Mouse (Mus musculus) heart, adult 18-20 months (tissue): ENCODE results near the gene Olfr160. TPM values are rescaled to one million over a fixed set of nuclear protein-coding genes. Genes with fewer than 3 reads are reported as not detected.

Source experiments
- DNase-seq, 2 experiments: peaks; one replicate each; pipeline ENCODE4 v3.0.0; 2021 to 2022; ENCODE audit warnings: mixed read lengths in 1 of 2
- long read RNA-seq, 2 experiments: library from polyadenylated mRNA; stranded (forward); transcript quantifications; one replicate each; pipeline ENCODE4 v2.0.0; 2021
- total RNA-seq, 2 experiments: library from RNA; stranded (reverse); gene quantifications; 2 replicates each; pipeline ENCODE4 v1.2.3; 2021

Olfr160 gene
- total RNA-seq: not detected
- long read RNA-seq, experiment 1: 0 reads
- long read RNA-seq, experiment 2: 0 reads

DNA sequence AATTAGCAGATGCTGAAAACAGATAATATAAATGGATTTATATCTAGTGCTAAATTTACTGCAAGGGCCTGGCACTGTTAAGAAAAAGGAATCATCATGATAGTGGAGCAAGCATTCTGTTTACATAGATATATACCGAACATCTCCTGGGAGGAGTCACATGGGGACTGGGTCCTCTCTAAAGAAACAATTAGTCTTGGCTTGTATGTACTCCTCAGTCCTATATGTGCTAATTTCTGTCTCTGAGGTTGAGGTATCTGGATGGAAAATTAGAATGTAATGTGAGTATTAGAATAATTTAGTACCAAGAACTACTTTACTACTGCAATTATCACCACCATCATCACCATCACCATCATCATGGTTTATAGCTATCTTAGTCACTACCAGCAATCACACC lies at the start of gene Olfr160:
Gene Olfr160, minus strand, starts transcription at position 101 of the 400 bp plus-strand sequence.
- no peak for DNase-seq

GRCm38 (mm10) chr9:37762541-37762940 lies 46.5 kb upstream of the Olfr160 start:
- DNase-seq: no peak

DNA sequence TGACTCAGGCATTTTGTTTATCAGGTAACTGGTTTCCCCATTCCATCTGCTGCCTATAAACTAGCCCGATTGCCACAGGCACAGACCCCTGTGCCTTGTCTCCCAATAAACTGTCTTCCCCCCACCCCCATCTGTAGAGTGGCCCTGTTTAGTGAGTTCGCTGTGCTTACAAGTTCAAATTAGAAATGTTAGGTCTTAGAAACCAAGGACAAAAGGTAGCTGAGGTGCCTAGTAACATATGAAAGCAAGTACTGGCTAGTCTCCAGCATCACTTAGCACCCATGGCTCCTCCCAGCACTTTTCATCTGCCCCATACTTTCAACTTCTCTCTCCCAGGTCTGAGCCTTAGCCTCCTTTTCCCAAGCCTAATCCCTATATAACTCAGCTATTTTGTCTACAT lies 45.7 kb upstream of the Olfr160 start:
- no peak for DNase-seq

- no peak for DNase-seq
Observed at GRCm38 (mm10) chr9:37752006-37752405, 36.0 kb upstream of the Olfr160 start.

DNA sequence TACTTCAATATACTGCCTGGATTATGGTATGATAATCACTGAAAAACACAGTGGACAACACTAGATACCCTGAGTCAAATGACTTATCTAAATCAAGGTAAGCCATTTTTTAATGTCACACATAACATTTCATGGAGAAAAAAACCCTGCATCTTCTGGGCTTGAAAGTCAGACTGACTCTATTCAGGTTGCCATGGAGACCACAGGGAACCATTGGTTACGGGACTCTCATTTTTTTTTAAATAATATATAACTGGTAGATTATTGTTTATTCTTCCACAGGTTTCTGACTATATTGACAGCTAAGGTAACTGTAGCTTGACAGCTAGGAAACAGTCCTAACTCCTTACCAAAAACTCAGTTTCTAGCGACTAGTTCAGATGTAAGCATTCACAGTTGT lies 35.4 kb upstream of the Olfr160 start:
- DNase-seq: no peak

DNA sequence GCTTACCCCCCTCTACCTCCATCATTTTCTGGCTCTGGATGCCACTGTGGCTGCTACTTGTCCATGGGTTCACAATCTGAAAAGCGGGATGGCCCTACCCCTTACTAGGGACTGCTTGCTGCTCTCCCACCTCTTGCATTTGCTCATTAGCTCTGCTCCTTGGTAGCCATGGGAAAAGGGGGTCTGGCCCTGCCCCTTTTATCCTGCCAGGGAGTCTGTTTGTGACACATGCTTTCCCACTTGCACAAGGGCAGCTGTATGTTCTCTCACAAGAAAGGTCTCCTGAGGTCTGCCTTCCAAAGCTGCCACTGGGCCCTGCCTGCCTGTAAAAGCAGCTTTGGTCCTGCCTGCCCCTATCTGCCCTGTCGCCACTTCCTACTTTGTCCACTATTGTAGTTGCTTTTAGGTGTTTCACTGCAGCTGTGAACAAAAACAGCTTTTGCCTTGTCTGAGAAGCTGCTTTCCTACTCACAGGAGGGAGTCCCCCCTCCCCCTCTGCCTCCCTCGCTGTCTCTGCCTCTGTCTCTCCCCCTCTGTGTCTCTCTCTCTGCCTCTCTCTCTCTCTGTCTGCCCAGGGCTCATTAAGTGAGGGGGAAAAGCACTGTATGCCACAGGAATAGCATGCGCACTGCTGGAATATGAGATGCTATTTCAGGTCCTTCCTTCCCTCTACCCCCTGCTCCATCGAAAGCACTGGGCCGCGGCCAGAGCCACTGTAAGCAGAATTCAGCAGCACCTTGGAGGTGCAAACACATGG lies 34.4 kb upstream of the Olfr160 start:
- DNase-seq: no peak

DNA sequence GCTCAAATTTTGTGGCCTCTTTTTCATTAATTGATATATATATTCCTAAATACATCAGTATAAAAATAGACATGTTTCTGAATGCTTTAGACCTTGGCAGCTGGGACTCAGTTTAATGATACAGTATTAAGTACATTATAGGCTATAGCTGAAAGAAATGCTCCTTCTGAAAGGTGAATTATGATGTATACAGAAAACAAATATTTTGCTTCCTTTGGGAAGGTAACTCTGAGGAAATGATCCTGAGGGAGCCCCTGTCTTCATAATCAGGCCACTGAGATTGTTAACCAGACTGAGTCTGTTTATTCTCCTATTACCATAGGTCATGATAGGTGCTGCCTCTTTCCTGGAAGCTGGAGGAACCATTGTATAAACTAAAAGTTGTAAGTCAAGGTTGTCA lies 28.8 kb upstream of the Olfr160 start, which contains the start of gene Olfr874:
Gene Olfr874, plus strand, starts transcription at position 301 of the 400 bp plus-strand sequence.
- no peak for DNase-seq

DNA sequence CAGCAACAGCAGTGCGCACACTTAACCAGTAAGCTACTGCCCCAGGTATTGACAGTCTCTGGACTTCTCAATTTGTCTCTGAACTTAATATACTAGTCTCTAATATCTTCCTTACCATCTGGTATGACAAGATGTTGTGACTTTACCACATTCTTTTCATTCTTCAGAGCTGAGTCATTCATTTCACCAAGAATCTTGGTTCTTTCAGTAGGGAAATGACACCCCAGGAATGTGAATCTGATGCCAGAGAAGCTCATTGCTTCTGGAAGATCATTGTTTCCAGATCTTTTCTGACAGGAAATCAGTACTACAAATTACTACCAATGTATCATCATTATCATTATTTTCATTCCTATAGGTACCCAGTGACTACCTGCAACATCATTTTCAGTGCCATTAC lies 18.3 kb upstream of the Olfr160 start:
- no peak for DNase-seq

DNA sequence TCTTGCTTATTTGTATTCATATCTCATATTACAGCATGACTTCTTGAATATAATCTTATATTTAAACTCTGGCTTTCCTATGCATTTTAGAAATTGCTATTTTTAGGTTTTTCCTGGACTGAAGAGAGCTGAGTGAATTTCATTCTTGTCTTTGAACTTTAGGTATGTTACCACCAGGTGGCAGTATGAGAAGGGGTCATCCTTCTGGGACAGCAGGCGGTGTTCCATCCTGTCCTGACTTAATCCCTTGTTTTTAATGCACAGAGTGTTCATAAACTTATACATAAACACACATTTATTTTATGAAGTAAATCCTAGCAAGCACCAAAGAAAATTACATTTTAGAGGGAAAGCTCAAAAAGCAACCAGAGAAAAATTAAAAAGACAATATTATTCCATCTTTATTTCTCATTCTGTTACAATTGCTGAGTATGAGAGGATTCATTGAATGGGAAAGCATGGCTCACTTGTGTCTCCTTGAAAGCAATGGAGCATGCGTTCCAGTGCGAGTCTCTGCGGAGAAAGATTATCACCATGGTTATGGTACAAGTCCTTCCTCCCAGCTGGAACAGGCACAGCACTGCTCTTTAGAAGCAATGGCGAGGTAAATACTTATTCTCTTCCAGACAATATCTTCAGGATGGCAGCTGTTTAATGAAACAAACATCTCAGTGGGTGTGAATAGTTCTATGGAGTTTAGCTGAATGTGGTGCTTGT lies 25.9 kb downstream of the Olfr160 start:
- peak in 1 of 2 experiments; percentile 28 for DNase-seq

DNA sequence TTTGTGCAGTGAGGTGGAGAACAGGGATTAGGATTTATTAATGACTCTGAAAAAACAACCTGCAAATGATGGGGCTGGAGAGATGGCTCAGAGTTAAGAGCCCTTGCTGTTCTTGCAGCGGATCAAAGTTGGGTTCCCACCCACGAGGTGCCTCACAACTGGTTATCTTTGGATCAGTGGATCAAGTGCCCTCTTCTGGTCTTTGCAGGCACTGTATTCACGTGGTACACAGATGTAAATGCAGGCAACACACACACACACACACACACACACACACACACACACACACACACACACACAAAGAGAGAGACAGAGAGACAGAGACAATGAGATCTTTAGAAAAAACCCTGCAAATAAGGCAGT lies 28.1 kb downstream of the Olfr160 start:
- no peak for DNase-seq

- DNase-seq: no peak
Observed at GRCm38 (mm10) chr9:37687288-37687940, 28.6 kb downstream of the Olfr160 start.

DNA sequence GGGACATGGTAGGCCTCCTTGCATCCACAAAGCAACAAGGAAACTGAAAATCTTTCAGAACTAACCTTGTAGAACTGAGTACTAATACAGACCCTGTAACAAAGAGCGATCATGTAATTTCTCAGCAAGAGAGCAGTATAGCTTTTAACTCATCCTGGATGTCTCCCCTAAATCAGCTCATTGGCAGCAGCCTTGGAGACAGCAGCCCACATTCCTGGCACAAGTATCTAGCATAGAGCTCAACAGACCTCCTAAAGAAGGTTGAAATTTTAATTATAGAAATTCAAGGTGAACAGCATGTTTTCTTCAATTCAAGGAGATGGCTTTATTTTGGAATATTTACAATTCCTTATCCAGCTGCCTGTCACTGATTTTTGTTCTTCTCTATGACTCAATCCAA lies 34.9 kb downstream of the Olfr160 start:
- DNase-seq: no peak

DNA sequence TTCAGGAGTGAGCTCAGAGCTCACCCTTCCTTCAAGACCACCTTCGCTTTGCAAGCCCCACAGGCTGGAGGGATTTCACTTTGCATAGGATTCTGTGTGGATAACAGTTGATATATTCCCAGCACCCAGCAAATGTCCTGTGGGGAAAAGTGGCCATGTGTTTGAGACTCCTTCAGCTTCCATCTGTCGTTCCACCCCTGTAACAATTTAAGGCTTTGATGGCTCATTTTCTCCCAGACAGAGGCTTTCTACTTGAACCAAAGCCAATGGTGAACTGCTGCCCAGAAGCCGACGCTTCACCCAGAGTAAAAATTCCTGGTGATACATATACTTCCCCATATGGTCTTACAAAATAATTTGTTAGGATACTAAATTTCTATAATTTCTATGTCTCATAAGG lies 40.8 kb downstream of the Olfr160 start:
- DNase-seq: no peak

DNA sequence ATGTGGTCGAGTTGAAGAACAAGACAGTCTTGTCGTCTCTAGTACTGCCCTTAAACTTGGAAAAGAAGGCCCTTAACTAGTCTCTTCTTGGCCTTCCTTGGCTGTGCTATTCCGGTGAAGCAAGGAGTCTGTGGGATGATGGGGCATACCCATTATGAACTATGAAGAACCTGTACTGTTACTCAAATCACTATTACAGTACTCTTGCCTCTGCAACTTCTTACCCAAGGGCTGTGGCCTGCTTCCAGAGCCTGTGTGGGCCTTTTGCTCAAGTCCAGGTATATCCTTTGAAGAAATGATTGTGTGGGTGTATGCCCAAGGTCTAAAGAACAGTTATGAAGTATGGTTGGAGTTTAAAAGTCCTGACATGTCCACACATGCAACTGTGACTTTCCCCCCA lies 45.8 kb downstream of the Olfr160 start:
- DNase-seq: no peak

DNA sequence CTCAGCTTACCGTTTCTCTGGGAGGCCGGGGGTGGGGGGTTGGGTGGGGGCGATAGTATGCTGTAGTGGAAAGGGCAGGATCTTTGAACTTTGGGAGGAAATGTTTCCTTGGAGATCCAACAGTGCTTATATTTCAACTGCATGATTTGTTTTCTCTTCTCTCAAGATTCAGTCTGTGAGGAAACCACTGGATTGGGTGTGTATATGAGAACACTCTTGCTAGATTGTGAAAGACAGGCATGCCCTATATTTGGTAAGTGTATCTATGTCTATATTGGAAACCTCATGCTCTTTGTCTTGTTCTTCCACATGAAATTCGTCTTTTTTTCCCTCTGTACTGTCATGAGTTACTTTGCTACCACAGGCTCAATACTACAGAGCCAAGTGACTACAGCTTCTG lies 46.4 kb downstream of the Olfr160 start:
- no peak for DNase-seq

DNA sequence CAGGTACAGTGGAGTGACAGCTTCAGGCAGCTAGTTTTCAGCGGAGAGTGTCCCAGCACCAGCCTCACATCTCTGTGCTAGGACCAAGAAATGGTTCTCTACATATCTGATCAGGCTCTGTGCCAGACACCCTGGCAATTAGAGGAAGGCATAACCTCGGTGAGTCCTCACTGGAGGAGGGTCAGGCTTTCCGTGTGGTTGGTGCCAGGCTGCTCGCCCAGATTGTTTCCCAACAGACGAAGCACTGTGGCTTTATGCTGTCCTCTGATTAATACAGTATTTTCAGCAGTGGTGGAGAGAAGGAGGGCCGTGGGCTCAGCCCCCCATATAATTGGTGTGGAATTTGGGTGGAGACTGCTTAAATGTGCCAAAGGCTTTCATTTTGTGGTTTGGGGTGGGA lies 46.9 kb downstream of the Olfr160 start, which contains the start of gene Panx3:
Gene Panx3, minus strand, starts transcription at position 121 of the 400 bp plus-strand sequence.
- no peak for DNase-seq

DNA sequence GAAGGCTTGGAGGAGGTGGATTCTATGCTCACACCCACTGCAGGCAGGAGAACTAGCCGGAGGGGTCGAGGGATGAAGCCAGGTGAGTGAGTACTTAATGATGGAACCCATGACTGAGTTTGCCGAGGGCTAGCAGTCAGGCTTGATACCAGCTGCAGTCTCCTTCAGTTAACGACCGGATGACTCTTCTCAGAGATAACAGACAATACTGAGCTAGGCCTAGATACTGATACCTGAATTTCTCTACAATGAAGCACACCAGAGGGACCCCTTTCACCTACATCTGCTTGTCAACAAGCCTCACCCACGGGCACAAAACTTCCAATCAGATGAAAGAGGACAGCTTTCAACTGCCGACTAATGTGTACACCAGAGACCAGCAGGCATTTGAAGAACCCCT lies 50.0 kb downstream of the Olfr160 start:
- no peak for DNase-seq

GRCm38 (mm10) chr9:37664604-37665003 lies 51.4 kb downstream of the Olfr160 start:
- no peak for DNase-seq

GRCm38 (mm10) chr9:37663210-37663609 lies 52.8 kb downstream of the Olfr160 start:
- DNase-seq: no peak

- no peak for DNase-seq
Observed at GRCm38 (mm10) chr9:37659413-37659812, 56.6 kb downstream of the Olfr160 start.
